Mouse (Mus musculus) heart, embryonic 12.5 days (tissue): ENCODE data around the gene Hgfac. TPM values are rescaled to one million over a fixed set of nuclear protein-coding genes. Genes with fewer than 3 reads are reported as not detected.
A peak's percentile ranks its signal among the peaks of the same experiment; 100 is the strongest.

Source experiments
- ATAC-seq: fragments of 200-750 bp; cut with Nextera tagmentation; 2 replicates; pipeline ENCODE4 v1.8.0; 2017; ENCODE audit warnings: moderate TSS enrichment, moderate library complexity; ENCODE audit not compliant: insufficient number of reproducible peaks, low FRiP score
- H3K27ac ChIP-seq: fragments of 300-500 bp; sonication (generic); 2 replicates; pipeline ENCODE4 v1.5.1; 2016; ENCODE audit warnings: mild to moderate bottlenecking, moderate library complexity; ENCODE audit not compliant: poor library complexity, severe bottlenecking
- H3K27me3 ChIP-seq: fragments of 300-500 bp; sonication (generic); replicated peaks from 2 replicates; pipeline ENCODE4 v1.6.1; 2016; ENCODE audit warnings: mild to moderate bottlenecking, moderate library complexity
- H3K36me3 ChIP-seq: fragments of 300-500 bp; sonication (generic); 2 replicates; pipeline ENCODE4 v1.6.1; 2016; ENCODE audit warnings: mild to moderate bottlenecking, moderate library complexity
- H3K4me1 ChIP-seq: fragments of 300-500 bp; sonication (generic); replicated peaks from 2 replicates; pipeline ENCODE4 v1.6.1; 2016; ENCODE audit warnings: mild to moderate bottlenecking
- H3K4me2 ChIP-seq: fragments of 300-500 bp; sonication (generic); 2 replicates; pipeline ENCODE4 v1.6.1; 2016; ENCODE audit warnings: mild to moderate bottlenecking, moderate library complexity
- H3K4me3 ChIP-seq: fragments of 300-500 bp; sonication (generic); 2 replicates; pipeline ENCODE4 v1.5.1; 2016; ENCODE audit warnings: mild to moderate bottlenecking
- H3K9ac ChIP-seq: fragments of 300-500 bp; sonication (generic); 2 replicates; pipeline ENCODE4 v1.6.1; 2016; ENCODE audit warnings: mild to moderate bottlenecking, moderate library complexity
- H3K9me3 ChIP-seq: fragments of 300-500 bp; sonication (generic); replicated peaks from 2 replicates; pipeline ENCODE4 v1.6.1; 2016; ENCODE audit warnings: mild to moderate bottlenecking, moderate library complexity
- WGBS: fragments of 180-500 bp; shearing (Covaris S2); methylation state at CpG from one replicate; pipeline ENCODE4 v1.1.7; 2016; 5-methylcytosine and 5-hydroxymethylcytosine counted together
- polyA plus RNA-seq: library from polyadenylated mRNA; unstranded; fragments of >200 nt; fragmentation: Nextera tagmentation; extraction: Ambion mirVana; gene quantifications from 2 replicates; pipeline ENCODE4 v1.2.1, GENCODE M21; 2016

Gene Hgfac
- 0.42 and 1.5 TPM in 2 replicates for polyA plus RNA-seq

DNA sequence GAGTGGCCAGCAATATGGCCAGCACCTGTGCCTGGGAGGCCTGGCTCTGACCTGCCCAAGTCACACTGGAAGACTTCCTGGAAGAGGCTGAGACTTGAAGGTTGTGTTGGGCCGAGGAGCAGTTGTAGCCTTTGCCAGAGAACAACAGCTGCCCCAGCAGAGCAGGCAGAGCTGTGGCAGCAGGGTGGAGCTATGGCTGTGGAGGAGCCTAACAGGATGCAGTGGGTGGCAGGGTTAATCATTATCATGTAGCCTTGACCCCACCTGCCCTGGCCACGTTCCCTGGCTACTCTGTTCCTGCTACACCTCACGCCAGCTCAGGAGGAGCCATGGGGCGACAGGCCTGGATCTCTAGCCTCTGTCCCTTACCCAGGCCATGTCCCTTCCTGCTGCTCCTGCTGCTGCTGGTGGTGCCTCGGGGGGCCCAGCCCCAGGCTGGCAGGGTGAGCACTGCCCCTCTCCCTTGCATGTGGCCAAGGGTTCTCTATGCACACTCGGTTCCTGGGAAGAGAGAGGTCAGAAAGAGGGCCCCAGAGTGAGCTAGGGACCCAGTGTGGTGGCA is at the start of gene Hgfac:
Gene Hgfac, plus strand, starts transcription at position 242 of the 562 bp plus-strand sequence.
- H3K27me3 ChIP-seq = peaks cover 9% of the 10 kb centered on the region; the same call in 1 of the 2 replicates
- no peak within 1 kb of the TSS for H3K4me3 ChIP-seq
- H3K9ac ChIP-seq = no peak within 1 kb of the TSS
- H3K36me3 ChIP-seq = no peaks in the 10 kb centered on the region
- WGBS = 38% methylated on average over 6 of the region's 6 CpGs
- 0 out of 2 replicates have a peak, but pooled peaks cover 6% of the 10 kb centered on the region for H3K4me1 ChIP-seq
- H3K27ac ChIP-seq = no peak within 1 kb of the TSS
- H3K9me3 ChIP-seq = no peaks in the 10 kb centered on the region
- H3K4me2 ChIP-seq = no peak within 1 kb of the TSS
- no peak for ATAC-seq

DNA sequence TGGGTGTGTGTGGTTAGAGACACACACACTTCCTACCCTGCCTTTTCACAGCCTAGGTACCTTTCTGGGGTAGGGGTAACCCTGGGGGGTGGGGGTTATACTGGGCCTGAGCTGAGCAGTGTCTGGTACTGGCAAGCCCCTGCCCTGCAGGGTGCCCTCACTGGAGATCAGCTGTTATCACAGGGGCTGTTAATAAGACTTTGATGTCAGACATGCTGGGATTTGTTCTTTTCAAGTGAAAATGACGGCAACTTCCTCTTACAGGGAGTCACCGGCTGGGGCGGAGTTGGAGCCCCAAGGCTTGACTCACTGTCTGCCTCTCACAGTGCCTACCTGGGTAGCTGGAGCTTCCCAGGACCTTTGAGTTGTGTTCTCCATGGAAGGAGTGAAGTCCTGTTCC is 42.6 kb upstream of the Hgfac start:
- Histone ChIP-seq H3K9me3 (no peaks in the 10 kb centered on the region), H3K27me3 (no peaks in the 10 kb centered on the region), H3K9ac (no peak overlapping the region), H3K4me3 (no peak overlapping the region), H3K27ac (no peak overlapping the region), H3K36me3 (0 out of 2 replicates have a peak, but pooled peaks cover 8% of the 10 kb centered on the region), H3K4me1 (peaks cover 38% of the 10 kb centered on the region), H3K4me2 (no peak overlapping the region)
- WGBS = 33% methylated on average over 3 of the region's 3 CpGs
- no peak; the same call in 1 of the 2 replicates for ATAC-seq

DNA sequence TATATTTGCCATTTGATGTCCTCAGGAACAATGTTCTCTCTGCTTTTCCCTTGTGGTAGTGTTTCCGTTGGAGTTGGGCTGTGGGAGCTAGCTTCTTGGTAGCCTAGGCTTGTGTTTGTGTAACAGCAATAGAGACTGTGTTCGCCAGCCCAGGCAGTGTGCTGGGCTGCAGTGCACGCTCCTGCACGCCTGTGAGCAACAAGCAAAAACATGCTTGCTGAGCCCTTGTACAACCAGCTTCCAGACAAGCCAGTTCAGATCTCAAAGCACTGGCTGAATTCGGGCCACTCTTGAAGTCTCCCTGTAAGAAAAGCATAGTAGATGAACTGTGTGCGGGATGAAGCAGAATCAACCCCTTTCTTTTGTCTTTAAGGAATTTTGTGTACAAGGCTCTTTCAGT is 42.0 kb upstream of the Hgfac start:
- Histone ChIP-seq H3K4me1 (peaks cover 44% of the 10 kb centered on the region), H3K4me3 (no peak overlapping the region), H3K27ac (no peak overlapping the region), H3K9me3 (no peaks in the 10 kb centered on the region), H3K4me2 (no peak overlapping the region), H3K9ac (no peak overlapping the region), H3K36me3 (0 out of 2 replicates have a peak, but pooled peaks cover 5% of the 10 kb centered on the region), H3K27me3 (no peaks in the 10 kb centered on the region)
- WGBS = 76% methylated on average over 6 of the region's 6 CpGs
- ATAC-seq = no peak

- H3K36me3 ChIP-seq = no peaks in the 10 kb centered on the region; the same call in 1 of the 2 replicates
Observed at GRCm38 (mm10) chr5:35000323-35000722, 41.0 kb upstream of the Hgfac start.

DNA sequence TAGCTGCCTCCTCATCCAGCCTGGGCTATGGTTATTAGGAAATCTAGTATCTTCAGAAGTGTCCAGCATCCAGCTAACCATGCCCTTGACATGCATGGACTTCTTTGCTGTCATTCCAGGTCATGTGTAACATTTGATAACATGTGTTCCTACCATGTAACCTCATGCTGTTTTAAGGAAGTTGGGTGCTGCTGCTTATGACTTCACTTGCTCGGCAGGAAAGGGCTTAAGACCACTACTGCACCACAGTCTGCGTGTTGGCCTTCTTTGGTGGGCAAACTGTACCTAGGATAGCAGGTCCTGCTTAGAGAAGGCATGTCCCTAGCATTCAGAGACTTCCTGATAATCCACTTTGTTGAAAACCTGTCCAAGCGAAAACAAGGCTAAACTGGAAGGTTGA is 40.2 kb upstream of the Hgfac start:
- H3K4me1 ChIP-seq = peaks cover 46% of the 10 kb centered on the region
- no peak for ATAC-seq
- 71% methylated on average over 3 of the region's 3 CpGs for WGBS
- H3K4me3 ChIP-seq = no peak overlapping the region
- H3K27me3 ChIP-seq = no peaks in the 10 kb centered on the region
- H3K36me3 ChIP-seq = peaks cover 8% of the 10 kb centered on the region
- no peak overlapping the region for H3K9ac ChIP-seq
- no peaks in the 10 kb centered on the region for H3K9me3 ChIP-seq
- no peak overlapping the region for H3K27ac ChIP-seq
- H3K4me2 ChIP-seq = no peak overlapping the region

More at GRCm38 (mm10) chr5:35000323-35000722, 41.0 kb upstream of the Hgfac start:
- Histone ChIP-seq H3K27ac (no peak overlapping the region), H3K4me3 (no peak overlapping the region), H3K9me3 (no peaks in the 10 kb centered on the region), H3K4me1 (peaks cover 46% of the 10 kb centered on the region), H3K9ac (no peak overlapping the region), H3K27me3 (no peaks in the 10 kb centered on the region), H3K4me2 (no peak overlapping the region)
- ATAC-seq = no peak

- Histone ChIP-seq H3K36me3 (peaks cover 20% of the 10 kb centered on the region), H3K27ac (peak overlapping the region; percentile 36; the same call in 1 of the 2 replicates), H3K4me3 (no peak overlapping the region), H3K27me3 (no peaks in the 10 kb centered on the region), H3K4me2 (no peak overlapping the region), H3K9ac (no peak overlapping the region), H3K9me3 (no peaks in the 10 kb centered on the region), H3K4me1 (peaks cover 42% of the 10 kb centered on the region)
- 80% methylated on average over 7 of the region's 7 CpGs for WGBS
- no peak for ATAC-seq
Observed at GRCm38 (mm10) chr5:35003611-35004162, 37.6 kb upstream of the Hgfac start.

- WGBS = 85% methylated on average over 2 of the region's 2 CpGs
- no peak overlapping the region for H3K4me2 ChIP-seq
- no peaks in the 10 kb centered on the region for H3K27me3 ChIP-seq
- H3K9ac ChIP-seq = no peak overlapping the region
- H3K9me3 ChIP-seq = no peaks in the 10 kb centered on the region
- no peak overlapping the region for H3K4me3 ChIP-seq
- peaks cover 20% of the 10 kb centered on the region for H3K36me3 ChIP-seq
- ATAC-seq = no peak
- H3K4me1 ChIP-seq = peaks cover 48% of the 10 kb centered on the region
- H3K27ac ChIP-seq = no peak overlapping the region
Observed at GRCm38 (mm10) chr5:35004769-35005168, 36.5 kb upstream of the Hgfac start.

DNA sequence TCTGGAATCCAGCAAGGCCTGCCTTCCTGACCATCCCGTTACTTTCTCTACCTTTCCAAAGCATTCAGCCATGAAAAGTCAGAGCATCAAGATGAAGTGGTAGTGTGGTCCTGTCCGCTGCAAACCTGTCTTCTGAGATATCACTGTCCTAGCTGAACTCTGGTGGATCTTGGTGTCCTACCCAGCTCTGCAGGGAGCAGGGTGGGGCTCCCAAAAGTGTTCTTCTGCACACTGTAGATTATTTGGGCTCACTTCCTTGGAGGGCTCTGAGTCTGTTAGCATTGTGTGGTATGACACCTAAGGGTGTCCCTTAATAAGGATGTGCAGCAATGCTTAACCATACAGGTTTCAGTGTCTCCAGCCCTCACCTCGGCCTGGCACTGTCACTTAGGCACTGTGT is 35.6 kb upstream of the Hgfac start:
- no peak overlapping the region for H3K4me2 ChIP-seq
- 85% methylated on average over 3 of the region's 3 CpGs for WGBS
- no peak for ATAC-seq
- H3K27me3 ChIP-seq = no peaks in the 10 kb centered on the region
- no peak overlapping the region for H3K4me3 ChIP-seq
- H3K9ac ChIP-seq = no peak overlapping the region
- H3K27ac ChIP-seq = no peak overlapping the region
- peaks cover 48% of the 10 kb centered on the region for H3K4me1 ChIP-seq
- no peaks in the 10 kb centered on the region for H3K9me3 ChIP-seq
- peaks cover 20% of the 10 kb centered on the region for H3K36me3 ChIP-seq

GRCm38 (mm10) chr5:35006599-35006998 is 34.7 kb upstream of the Hgfac start:
- Histone ChIP-seq H3K36me3 (peaks cover 24% of the 10 kb centered on the region), H3K27ac (no peak overlapping the region), H3K4me2 (no peak overlapping the region), H3K9ac (no peak overlapping the region), H3K9me3 (no peaks in the 10 kb centered on the region), H3K27me3 (no peaks in the 10 kb centered on the region), H3K4me3 (no peak overlapping the region), H3K4me1 (peaks cover 43% of the 10 kb centered on the region)
- no peak for ATAC-seq
- WGBS = 83% methylated on average over 2 of the region's 2 CpGs

DNA sequence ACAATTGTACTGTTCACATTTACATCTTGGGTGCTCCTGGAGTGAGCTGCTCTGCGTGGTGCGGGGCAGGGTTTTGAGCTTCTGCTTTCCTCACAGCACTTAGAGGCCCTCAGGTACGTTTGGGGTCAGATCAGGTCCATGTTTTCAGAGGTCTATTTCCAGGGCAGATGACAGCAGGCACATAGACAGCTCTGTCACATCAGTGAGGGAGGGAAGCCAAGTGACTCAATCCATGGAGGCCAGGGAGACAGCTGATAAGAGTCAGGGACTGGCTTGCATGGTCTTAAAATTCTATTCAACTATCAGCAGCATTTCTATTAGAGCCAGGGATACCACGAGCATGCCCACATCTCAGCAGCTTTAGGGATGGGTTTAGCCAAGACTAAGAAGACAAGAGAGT is 32.1 kb upstream of the Hgfac start:
- H3K36me3 ChIP-seq = peaks cover 28% of the 10 kb centered on the region
- no peak overlapping the region for H3K27ac ChIP-seq
- H3K4me1 ChIP-seq = peaks cover 31% of the 10 kb centered on the region
- H3K27me3 ChIP-seq = no peaks in the 10 kb centered on the region
- H3K9ac ChIP-seq = no peak overlapping the region
- no peak overlapping the region for H3K4me3 ChIP-seq
- H3K4me2 ChIP-seq = no peak overlapping the region
- 73% methylated on average over 4 of the region's 4 CpGs for WGBS
- ATAC-seq = no peak
- no peaks in the 10 kb centered on the region for H3K9me3 ChIP-seq

GRCm38 (mm10) chr5:35010656-35011055 is 30.7 kb upstream of the Hgfac start:
- Histone ChIP-seq H3K4me3 (no peak overlapping the region), H3K36me3 (peaks cover 25% of the 10 kb centered on the region), H3K27me3 (no peaks in the 10 kb centered on the region), H3K9ac (no peak overlapping the region), H3K27ac (no peak overlapping the region), H3K4me2 (no peak overlapping the region), H3K9me3 (no peaks in the 10 kb centered on the region), H3K4me1 (peaks cover 28% of the 10 kb centered on the region)
- WGBS = 67% methylated on average over 5 of the region's 5 CpGs
- no peak for ATAC-seq
